Mouse (Mus musculus) midbrain, embryonic 15.5 days (tissue): Measurements from ENCODE around the gene Hmgcr. TPM values are rescaled to one million over a fixed set of nuclear protein-coding genes. Genes with fewer than 3 reads are reported as not detected.

Experiments
- ATAC-seq: fragments of 200-750 bp; cut with Nextera tagmentation; replicated peaks from 2 replicates; pipeline ENCODE4 v1.8.0; 2017; ENCODE audit warnings: moderate TSS enrichment
- H3K27ac ChIP-seq: fragments of 300-500 bp; sonication (generic); 2 replicates; pipeline ENCODE4 v1.5.1; 2015; ENCODE audit warnings: mild to moderate bottlenecking, inconsistent platforms
- H3K27me3 ChIP-seq: fragments of 300-500 bp; sonication (generic); replicated peaks from 2 replicates; pipeline ENCODE4 v1.6.1; 2015; ENCODE audit warnings: inconsistent platforms
- H3K36me3 ChIP-seq: fragments of 300-500 bp; sonication (generic); replicated peaks from 2 replicates; pipeline ENCODE4 v1.6.1; 2015; ENCODE audit warnings: inconsistent platforms
- H3K4me1 ChIP-seq: fragments of 300-500 bp; sonication (generic); 2 replicates; pipeline ENCODE4 v1.6.1; 2015; ENCODE audit warnings: inconsistent platforms
- H3K4me2 ChIP-seq: fragments of 300-500 bp; sonication (generic); 2 replicates; pipeline ENCODE4 v1.6.1; 2015; ENCODE audit warnings: inconsistent platforms, mild to moderate bottlenecking, moderate library complexity
- H3K4me3 ChIP-seq: fragments of 300-500 bp; sonication (generic); 2 replicates; pipeline ENCODE4 v1.5.1; 2015; ENCODE audit warnings: mild to moderate bottlenecking, inconsistent platforms
- H3K9ac ChIP-seq: fragments of 300-500 bp; sonication (generic); 2 replicates; pipeline ENCODE4 v1.6.1; 2015; ENCODE audit warnings: mild to moderate bottlenecking, inconsistent platforms
- H3K9me3 ChIP-seq: fragments of 300-500 bp; sonication (generic); 2 replicates; pipeline ENCODE4 v1.6.1; 2016; ENCODE audit warnings: inconsistent platforms
- WGBS: fragments of 180-500 bp; shearing (Covaris S2); methylation state at CpG from one replicate; pipeline ENCODE4 v1.1.7; 2015; ENCODE audit warnings: mixed read lengths; 5-methylcytosine and 5-hydroxymethylcytosine counted together
- polyA plus RNA-seq: library from polyadenylated mRNA; unstranded; fragments of >200 nt; fragmentation: Nextera tagmentation; extraction: Ambion mirVana; gene quantifications from 2 replicates; pipeline ENCODE4 v1.2.1, GENCODE M21; 2015

Hmgcr gene
- 184 and 196 TPM in 2 replicates for polyA plus RNA-seq

DNA sequence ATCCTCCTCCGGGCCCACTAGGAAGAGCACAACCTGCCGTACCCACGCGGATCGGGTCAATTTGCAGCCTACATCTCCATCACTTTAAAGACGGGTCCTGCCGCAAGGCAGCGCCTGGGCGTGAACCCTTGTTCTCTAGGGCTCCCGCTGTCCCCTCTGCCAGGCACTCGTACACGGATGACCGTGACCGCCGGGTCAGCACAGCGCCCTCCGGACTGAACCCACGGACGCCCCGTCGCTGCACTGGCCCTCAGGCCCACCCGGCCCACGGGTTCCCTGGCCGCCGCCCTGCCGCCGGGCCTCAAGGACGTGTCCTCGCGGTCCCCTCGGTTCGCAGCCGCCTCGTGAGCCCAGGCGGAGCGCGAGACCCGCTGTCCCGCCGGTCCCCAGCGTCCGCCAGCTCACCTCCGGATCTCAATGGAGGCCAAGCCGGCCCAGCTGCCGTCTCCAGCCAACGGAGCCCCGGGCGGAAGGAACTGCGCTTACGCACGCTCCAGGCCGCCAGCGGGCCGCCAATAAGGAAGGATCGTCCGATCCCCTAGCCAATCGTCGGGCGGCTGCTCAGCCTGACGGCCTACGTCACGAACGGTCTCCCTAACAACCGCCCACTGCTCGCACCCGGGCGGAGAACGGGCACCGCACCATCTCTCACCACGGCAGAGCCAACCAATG lies at the start of gene Hmgcr:
Gene Hmgcr (minus strand): TSS at position 531 of the 672 bp plus-strand sequence.
- peak within 1 kb of the TSS; percentile 69 for H3K4me2 ChIP-seq
- H3K27ac ChIP-seq = peak within 1 kb of the TSS; percentile 98
- no peaks in the 10 kb centered on the region for H3K27me3 ChIP-seq
- WGBS = 0% methylated on average over 70 of the region's 70 CpGs
- peaks cover 44% of the 10 kb centered on the region for H3K4me1 ChIP-seq
- peaks cover 6% of the 10 kb centered on the region; the same call in 1 of the 2 replicates for H3K36me3 ChIP-seq
- H3K9ac ChIP-seq = peak within 1 kb of the TSS; percentile 96
- H3K4me3 ChIP-seq = peak within 1 kb of the TSS; percentile 76
- peak; percentile 100 for ATAC-seq
- H3K9me3 ChIP-seq = no peaks in the 10 kb centered on the region

- no peaks in the 10 kb centered on the region for H3K4me1 ChIP-seq
- H3K36me3 ChIP-seq = no peaks in the 10 kb centered on the region
- H3K9me3 ChIP-seq = no peaks in the 10 kb centered on the region
- 86% methylated on average over 2 of the region's 2 CpGs for WGBS
- H3K27me3 ChIP-seq = no peaks in the 10 kb centered on the region
- ATAC-seq = no peak
- no peak overlapping the region for H3K4me3 ChIP-seq
- no peak overlapping the region for H3K27ac ChIP-seq
- no peak overlapping the region for H3K9ac ChIP-seq
- no peak overlapping the region for H3K4me2 ChIP-seq
These were observed 49.3 kb upstream of the Hmgcr start for GRCm38 (mm10) chr13:96720003-96720402.

- no peak overlapping the region for H3K27ac ChIP-seq
These were observed 47.1 kb upstream of the Hmgcr start for GRCm38 (mm10) chr13:96717821-96718220.

GRCm38 (mm10) chr13:96716311-96716710 lies 45.6 kb upstream of the Hmgcr start:
- no peaks in the 10 kb centered on the region for H3K27me3 ChIP-seq
- H3K4me1 ChIP-seq = no peaks in the 10 kb centered on the region
- 94% methylated on average over 2 of the region's 2 CpGs for whole genome bisulfite sequencing
- no peak overlapping the region for H3K4me3 ChIP-seq
- no peak for ATAC-seq
- no peaks in the 10 kb centered on the region for H3K9me3 ChIP-seq
- no peak overlapping the region for H3K4me2 ChIP-seq
- H3K36me3 ChIP-seq = no peaks in the 10 kb centered on the region
- H3K9ac ChIP-seq = no peak overlapping the region
- H3K27ac ChIP-seq = no peak overlapping the region

More at GRCm38 (mm10) chr13:96717821-96718220, 47.1 kb upstream of the Hmgcr start:
- no peak overlapping the region for H3K4me2 ChIP-seq
- H3K4me3 ChIP-seq = no peak overlapping the region
- no peak for ATAC-seq
- 78% methylated on average over 1 of the region's 1 CpGs for WGBS
- H3K4me1 ChIP-seq = no peaks in the 10 kb centered on the region
- no peaks in the 10 kb centered on the region for H3K36me3 ChIP-seq
- no peak overlapping the region for H3K9ac ChIP-seq
- H3K27me3 ChIP-seq = no peaks in the 10 kb centered on the region
- H3K9me3 ChIP-seq = no peaks in the 10 kb centered on the region

DNA sequence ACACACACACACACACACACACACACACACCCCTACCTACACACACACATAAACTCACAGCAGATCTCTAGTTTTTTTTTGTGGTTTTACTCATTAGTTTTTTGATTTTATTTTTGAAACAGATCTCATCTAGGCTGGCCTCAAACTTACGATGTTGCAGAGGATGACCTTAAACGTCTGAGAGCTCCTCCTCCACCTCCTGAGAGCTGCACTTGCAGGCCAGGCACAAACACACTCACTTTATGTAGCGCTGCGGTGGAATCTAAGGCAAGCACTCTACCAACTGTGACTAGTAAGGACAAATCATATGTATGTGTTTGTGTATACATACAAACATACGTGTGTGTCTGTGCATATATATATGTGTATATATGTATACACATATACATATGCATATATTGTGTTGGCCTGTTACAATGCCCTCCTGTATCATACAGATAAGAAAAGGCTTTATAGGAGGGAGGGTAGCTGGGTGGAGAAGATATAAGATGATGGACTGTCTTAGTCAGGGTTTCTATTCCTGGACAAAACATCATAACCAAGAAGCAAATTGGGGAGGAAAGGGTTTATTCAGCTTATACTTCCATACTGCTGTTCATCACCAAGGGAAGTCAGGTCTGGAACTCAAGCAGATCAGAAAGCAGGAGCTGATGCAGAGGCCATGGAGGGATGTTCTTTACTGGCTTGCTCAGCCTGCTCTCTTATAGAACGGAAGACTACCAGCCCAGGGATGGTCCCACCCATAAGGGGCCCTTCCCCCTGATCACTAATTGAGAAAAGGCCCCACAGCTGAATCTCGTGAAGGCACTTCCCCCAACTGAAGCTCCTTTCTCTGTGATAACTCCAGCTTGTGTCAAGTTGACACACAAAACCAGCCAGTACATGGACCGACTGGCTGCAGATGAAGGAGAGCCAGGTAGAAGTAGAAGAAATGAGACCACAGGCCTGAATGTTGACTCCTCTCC lies 38.8 kb upstream of the Hmgcr start:
- Histone ChIP-seq H3K9me3 (no peaks in the 10 kb centered on the region), H3K4me2 (no peak overlapping the region), H3K4me1 (no peaks in the 10 kb centered on the region), H3K4me3 (no peak overlapping the region), H3K36me3 (no peaks in the 10 kb centered on the region), H3K9ac (no peak overlapping the region), H3K27ac (no peak overlapping the region), H3K27me3 (no peaks in the 10 kb centered on the region)
- WGBS = 82% methylated on average over 8 of the region's 8 CpGs
- no peak for ATAC-seq

DNA sequence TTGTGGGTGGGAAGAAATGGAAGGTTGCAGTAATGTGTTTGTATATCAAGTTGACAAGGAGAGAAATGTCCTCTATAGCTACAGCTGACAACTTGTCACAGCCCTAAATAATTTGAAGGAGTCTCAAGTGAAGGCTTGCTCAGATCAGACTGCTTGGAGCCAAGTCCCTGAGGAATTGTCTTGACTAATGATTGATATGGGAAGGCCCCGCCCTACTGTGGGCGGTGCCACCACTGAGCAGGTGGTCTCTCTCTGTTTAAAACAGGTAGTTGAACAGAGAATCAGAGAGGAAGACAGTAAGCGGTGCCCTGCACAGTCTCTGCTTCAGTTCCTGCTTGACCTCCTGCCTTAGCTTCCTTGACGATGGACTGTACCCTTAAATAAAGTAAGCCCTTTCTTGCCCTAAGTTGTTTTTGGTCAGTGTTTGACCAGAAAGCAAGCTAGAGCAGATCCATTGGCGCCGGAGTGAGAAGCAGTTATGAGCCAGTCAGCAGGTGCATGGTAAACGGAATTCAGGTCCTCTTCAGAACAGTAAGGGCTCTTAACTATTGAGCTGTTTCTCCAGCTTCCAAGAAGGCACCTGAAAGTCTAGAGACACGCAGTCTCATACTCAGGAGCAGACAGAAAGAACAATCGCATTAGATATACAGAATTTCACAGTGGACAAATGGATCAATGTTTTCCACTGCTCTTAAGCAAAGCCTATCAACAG lies 32.0 kb upstream of the Hmgcr start:
- H3K4me2 ChIP-seq = no peak overlapping the region
- no peaks in the 10 kb centered on the region for H3K27me3 ChIP-seq
- no peaks in the 10 kb centered on the region for H3K36me3 ChIP-seq
- no peak overlapping the region for H3K27ac ChIP-seq
- no peak for ATAC-seq
- no peaks in the 10 kb centered on the region for H3K9me3 ChIP-seq
- 76% methylated on average over 9 of the region's 9 CpGs for WGBS
- no peaks in the 10 kb centered on the region for H3K4me1 ChIP-seq
- no peak overlapping the region for H3K9ac ChIP-seq
- no peak overlapping the region for H3K4me3 ChIP-seq

- H3K27me3 ChIP-seq = no peaks in the 10 kb centered on the region
- H3K4me3 ChIP-seq = no peak overlapping the region
- no peak for ATAC-seq
- no peaks in the 10 kb centered on the region for H3K4me1 ChIP-seq
- H3K27ac ChIP-seq = no peak overlapping the region
- no peaks in the 10 kb centered on the region for H3K36me3 ChIP-seq
- H3K9ac ChIP-seq = no peak overlapping the region
- 77% methylated on average over 8 of the region's 8 CpGs for WGBS
- no peaks in the 10 kb centered on the region for H3K9me3 ChIP-seq
- no peak overlapping the region for H3K4me2 ChIP-seq
These were observed 27.3 kb upstream of the Hmgcr start for GRCm38 (mm10) chr13:96697805-96698586.

DNA sequence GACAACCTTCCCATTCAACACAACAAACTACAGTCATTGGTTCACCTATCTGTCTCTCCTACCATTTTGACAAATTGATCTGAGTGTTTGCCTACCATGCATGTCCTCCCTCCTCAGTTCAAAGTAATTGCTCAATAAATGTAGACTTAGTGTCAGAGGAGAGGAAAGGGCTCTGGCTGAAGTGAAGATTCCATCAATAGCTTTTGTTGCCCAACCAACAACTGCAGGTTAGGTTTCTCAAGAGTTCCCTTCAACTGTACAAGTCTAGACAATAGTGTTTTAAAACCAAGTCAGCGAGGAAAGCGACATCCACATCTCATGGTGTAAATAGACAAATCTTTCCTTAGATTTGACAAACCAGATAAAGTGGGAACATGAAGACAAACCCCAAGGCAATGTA lies 24.7 kb upstream of the Hmgcr start:
- Histone ChIP-seq H3K4me1 (no peaks in the 10 kb centered on the region), H3K4me3 (no peak overlapping the region), H3K27ac (no peak overlapping the region), H3K27me3 (no peaks in the 10 kb centered on the region), H3K9me3 (no peaks in the 10 kb centered on the region), H3K36me3 (no peaks in the 10 kb centered on the region), H3K4me2 (no peak overlapping the region), H3K9ac (no peak overlapping the region)
- ATAC-seq = no peak
- 99% methylated on average over 2 of the region's 2 CpGs for WGBS

DNA sequence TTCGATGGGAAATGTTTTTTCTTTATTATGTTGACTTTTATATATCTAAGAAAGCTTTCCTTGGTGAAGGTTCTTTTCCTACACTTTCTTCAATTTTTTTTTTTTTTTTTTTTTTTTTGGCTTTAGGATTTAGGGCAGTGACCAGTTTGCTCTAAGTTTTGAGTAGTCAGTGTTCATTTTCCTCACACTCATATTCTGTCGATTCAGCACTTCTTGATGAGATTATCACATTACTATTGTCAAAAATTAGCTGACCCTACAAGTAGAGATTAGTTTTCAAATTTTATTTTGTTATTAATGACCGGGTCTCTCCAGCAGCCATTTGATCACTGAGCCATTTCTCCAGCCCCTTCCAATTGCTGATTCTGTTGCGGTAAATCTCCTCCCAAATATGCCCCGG lies 19.2 kb upstream of the Hmgcr start:
- no peak overlapping the region for H3K4me2 ChIP-seq
- 92% methylated on average over 5 of the region's 5 CpGs for WGBS

DNA sequence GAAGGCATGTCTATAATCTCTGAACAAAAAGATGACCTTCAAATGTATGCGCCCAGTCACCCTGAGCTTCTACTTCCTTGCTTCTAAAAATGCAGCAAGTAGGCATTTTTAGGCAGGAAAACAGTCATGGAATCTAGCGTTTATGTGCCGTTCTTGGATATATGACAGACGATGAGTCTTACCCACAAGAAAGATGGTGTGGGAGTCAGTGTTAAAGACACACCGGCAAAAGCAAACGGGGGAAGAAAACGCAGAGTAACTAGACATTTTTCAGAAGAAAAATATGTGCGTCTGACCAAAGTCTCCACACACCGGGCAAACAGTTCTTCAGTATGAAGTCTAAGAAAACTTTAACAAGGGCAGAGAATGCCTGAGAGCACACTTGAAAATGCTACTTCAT lies 16.5 kb upstream of the Hmgcr start:
- Histone ChIP-seq H3K4me1 (no peaks in the 10 kb centered on the region), H3K27me3 (no peaks in the 10 kb centered on the region), H3K4me2 (no peak overlapping the region), H3K9me3 (no peaks in the 10 kb centered on the region), H3K36me3 (no peaks in the 10 kb centered on the region), H3K9ac (no peak overlapping the region), H3K4me3 (no peak overlapping the region), H3K27ac (no peak overlapping the region)
- ATAC-seq = no peak
- 90% methylated on average over 9 of the region's 9 CpGs for WGBS

More for the DNA sequence above, 19.2 kb upstream of the Hmgcr start:
- H3K36me3 ChIP-seq = no peaks in the 10 kb centered on the region
- no peak overlapping the region for H3K27ac ChIP-seq
- H3K9ac ChIP-seq = no peak overlapping the region
- H3K4me1 ChIP-seq = no peaks in the 10 kb centered on the region
- no peaks in the 10 kb centered on the region for H3K9me3 ChIP-seq
- ATAC-seq = no peak
- no peaks in the 10 kb centered on the region for H3K27me3 ChIP-seq
- H3K4me3 ChIP-seq = no peak overlapping the region

DNA sequence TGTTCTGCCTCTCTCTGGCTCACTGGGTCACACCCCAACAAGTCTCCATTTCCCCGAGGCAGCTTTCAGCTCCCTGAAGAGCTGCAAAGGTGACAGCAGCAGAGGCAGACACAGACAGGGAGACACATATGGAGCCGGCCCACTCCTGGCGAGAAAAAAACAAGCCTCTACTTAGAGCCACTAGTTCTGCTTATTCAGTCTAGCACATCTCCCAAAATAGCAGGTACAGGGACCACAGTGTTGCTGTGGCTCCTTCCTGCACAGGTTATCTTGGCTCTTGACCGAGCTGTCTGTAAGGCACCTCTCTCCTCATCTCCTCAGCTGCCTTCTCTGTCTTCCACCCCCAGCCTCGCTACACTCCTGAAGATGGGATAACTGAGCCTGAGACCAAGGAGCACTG lies 14.0 kb upstream of the Hmgcr start:
- Histone ChIP-seq H3K4me3 (no peak overlapping the region), H3K36me3 (no peaks in the 10 kb centered on the region), H3K9ac (no peak overlapping the region), H3K4me2 (no peak overlapping the region), H3K27me3 (no peaks in the 10 kb centered on the region), H3K4me1 (no peaks in the 10 kb centered on the region), H3K9me3 (no peaks in the 10 kb centered on the region), H3K27ac (no peak overlapping the region)
- whole genome bisulfite sequencing = 88% methylated on average over 5 of the region's 5 CpGs
- ATAC-seq = no peak
